Mouse (Mus musculus) MEL (cell line): ENCODE data around the gene Tfap4. TPM values are rescaled to one million over a fixed set of nuclear protein-coding genes. Genes with fewer than 3 reads are reported as not detected.
A peak's percentile ranks its signal among the peaks of the same experiment; 100 is the strongest.

Source experiments
- DNase-seq: peaks from one replicate; pipeline ENCODE4 v3.0.0; 2011; ENCODE audit warnings: low read depth, low spot score
- H3K27ac ChIP-seq: 2 replicates; pipeline ENCODE4 v1.5.1; 2012; ENCODE audit warnings: low read depth, mild to moderate bottlenecking, control low read depth, low read length, moderate library complexity; ENCODE audit not compliant: control insufficient read depth
- H3K27me3 ChIP-seq, 2 experiments: fragments of 150-350 bp in 1 of 2; sonication (generic) in 1 of 2; 2 replicates each; pipeline ENCODE4 v1.6.1; 2012; ENCODE audit warnings: low read length in 2 of 2, mild to moderate bottlenecking in 2 of 2, improper control_type of control experiment in 1 of 2, moderate library complexity in 1 of 2; ENCODE audit not compliant: insufficient read depth in 2 of 2, control insufficient read depth in 1 of 2
- H3K36me3 ChIP-seq, 2 experiments: 2 replicates each; pipeline ENCODE4 v1.6.1; 2012 to 2014; ENCODE audit warnings: low read length in 2 of 2, improper control_type of control experiment in 1 of 2, inconsistent platforms in 1 of 2, mild to moderate bottlenecking in 1 of 2; ENCODE audit not compliant: insufficient read depth in 2 of 2, control insufficient read depth in 1 of 2
- H3K4me1 ChIP-seq, 2 experiments: fragments of 150-350 bp in 1 of 2; sonication (generic) in 1 of 2; 2 replicates each; pipeline ENCODE4 v1.6.1; 2012; ENCODE audit warnings: low read length in 2 of 2, improper control_type of control experiment in 1 of 2, mild to moderate bottlenecking in 1 of 2; ENCODE audit not compliant: insufficient read depth in 2 of 2, control insufficient read depth in 1 of 2
- H3K4me3 ChIP-seq, 2 experiments: fragments of 150-350 bp in 1 of 2; sonication (generic) in 1 of 2; 2 replicates each; pipeline ENCODE4 v1.5.1; 2012; ENCODE audit warnings: low read depth in 2 of 2, low read length in 2 of 2, mild to moderate bottlenecking in 2 of 2, moderate library complexity in 2 of 2, control low read depth in 1 of 2, improper control_type of control experiment in 1 of 2; ENCODE audit not compliant: control insufficient read depth in 1 of 2, insufficient read depth in 1 of 2
- H3K79me2 ChIP-seq: 2 replicates; pipeline ENCODE4 v1.6.1; 2012; ENCODE audit warnings: mild to moderate bottlenecking, low read length, moderate library complexity; ENCODE audit not compliant: control insufficient read depth, poor library complexity, insufficient read depth
- H3K9ac ChIP-seq: 2 replicates; pipeline ENCODE4 v1.6.1; 2012; ENCODE audit warnings: low read depth, mild to moderate bottlenecking, control low read depth, low read length, moderate library complexity; ENCODE audit not compliant: control insufficient read depth, poor library complexity, severe bottlenecking
- H3K9me3 ChIP-seq: fragments of 150-350 bp; sonication (generic); replicated peaks from 2 replicates; pipeline ENCODE4 v1.6.1; 2012; ENCODE audit warnings: mild to moderate bottlenecking, low read length, improper control_type of control experiment, moderate library complexity; ENCODE audit not compliant: insufficient read depth
- CHD1 ChIP-seq: IDR thresholded peaks from 2 replicates; pipeline ENCODE4 v1.6.1; 2012; ENCODE audit warnings: low read depth, mild to moderate bottlenecking, inconsistent platforms, low read length, improper control_type of control experiment
- GABPA ChIP-seq: IDR thresholded peaks from 2 replicates; pipeline ENCODE4 v1.6.1; 2012; ENCODE audit warnings: low read depth, mild to moderate bottlenecking, inconsistent platforms, low read length, improper control_type of control experiment, moderate library complexity
- GATA1 ChIP-seq: IDR thresholded peaks from 2 replicates; pipeline ENCODE4 v1.6.1; 2011; ENCODE audit warnings: low read depth, low read length, improper control_type of control experiment
- MEF2A ChIP-seq: IDR thresholded peaks from 2 replicates; pipeline ENCODE4 v1.6.1; 2014; ENCODE audit warnings: low read depth, mild to moderate bottlenecking, inconsistent platforms, low read length, improper control_type of control experiment; ENCODE audit not compliant: poor library complexity, insufficient replicate concordance, severe bottlenecking; ENCODE audit errors: extremely low read depth
- MXI1 ChIP-seq: IDR thresholded peaks from 2 replicates; pipeline ENCODE4 v1.6.1; 2011; ENCODE audit warnings: mild to moderate bottlenecking, low read depth, low read length, improper control_type of control experiment
- MYC ChIP-seq: IDR thresholded peaks from 2 replicates; pipeline ENCODE4 v1.6.1; 2011; ENCODE audit warnings: low read depth, mild to moderate bottlenecking, low read length, improper control_type of control experiment, moderate library complexity
- NELFE ChIP-seq: IDR thresholded peaks from 2 replicates; pipeline ENCODE4 v1.6.1; 2011; ENCODE audit warnings: low read depth, low read length, improper control_type of control experiment
- SMC3 ChIP-seq: IDR thresholded peaks from 2 replicates; pipeline ENCODE4 v1.6.1; 2011; ENCODE audit warnings: low read depth, low read length, improper control_type of control experiment
- TAL1 ChIP-seq: IDR thresholded peaks from 2 replicates; pipeline ENCODE4 v1.6.1; 2012; ENCODE audit warnings: mild to moderate bottlenecking, inconsistent platforms, low read length, moderate library complexity, mixed read lengths
- USF1 ChIP-seq: IDR thresholded peaks from 2 replicates; pipeline ENCODE4 v1.6.1; 2014; ENCODE audit warnings: low read depth, mild to moderate bottlenecking, inconsistent platforms, low read length, improper control_type of control experiment, moderate library complexity
- ZC3H11A ChIP-seq: IDR thresholded peaks from 2 replicates; pipeline ENCODE4 v1.6.1; 2012; ENCODE audit warnings: low read depth, mild to moderate bottlenecking, inconsistent platforms, low read length, improper control_type of control experiment
- polyA plus RNA-seq, 2 experiments: library from polyadenylated mRNA; stranded (reverse) in 1 of 2; unstranded in 1 of 2; fragments of >175 nt in 1 of 2; fragments of >200 nt in 1 of 2; gene quantifications; 2 replicates each; pipeline versions ENCODE4 v1.2.1 to v1.2.4; 2012; ENCODE audit warnings: low replicate concordance in 2 of 2, low read depth in 1 of 2; ENCODE audit not compliant: insufficient read length in 2 of 2, insufficient read depth in 1 of 2, missing spikeins in 1 of 2
- total RNA-seq: library from RNA; depleted of rRNA; stranded (reverse); fragments of 300-350 nt; gene quantifications from 2 replicates; pipeline ENCODE4 v1.2.3, GENCODE M21; 2012

Gene Tfap4
- total and polyA plus RNA-seq, 3 experiments, result 26.2 to 217 (median 40.3) TPM

DNA sequence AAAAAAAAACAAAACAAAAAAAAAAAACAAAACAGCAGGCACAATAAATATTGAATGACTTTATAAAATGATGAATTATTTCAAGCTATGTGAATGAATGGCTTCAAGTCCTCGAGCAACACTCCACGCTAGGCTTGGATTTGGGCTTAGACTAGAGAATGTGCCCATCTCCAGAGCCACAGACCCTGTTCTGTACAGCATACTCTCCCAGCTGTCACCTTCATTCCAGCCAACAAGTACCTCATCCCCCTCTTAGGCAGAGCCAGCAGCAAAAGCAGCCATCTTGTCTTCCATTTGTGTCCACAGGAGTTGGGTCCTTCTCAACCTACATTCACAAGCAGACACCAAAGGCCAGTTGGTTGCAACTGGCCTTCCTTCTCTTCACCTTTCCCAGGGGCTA lies 39.8 kb downstream of the Tfap4 start:
- TF ChIP-seq ZC3H11A (no peak), TAL1 (no peak), CHD1 (no peak), USF1 (no peak), SMC3 (no peak)
- no peak for DNase-seq
- no peaks in the 10 kb centered on the region for H3K27me3 ChIP-seq
- peaks cover 0 to 18% of the 10 kb centered on the region in 2 experiments; a peak in 2 of 4 replicates for H3K4me1 ChIP-seq
- no peaks in the 10 kb centered on the region for H3K9me3 ChIP-seq
- H3K27ac ChIP-seq, result no peak overlapping the region
- no peak overlapping the region for H3K4me3 ChIP-seq
- H3K36me3 ChIP-seq, result peaks cover 0 to 11% of the 10 kb centered on the region in 2 experiments; a peak in 2 of 4 replicates
- H3K79me2 ChIP-seq, result no peaks in the 10 kb centered on the region
- no peak overlapping the region for H3K9ac ChIP-seq

DNA sequence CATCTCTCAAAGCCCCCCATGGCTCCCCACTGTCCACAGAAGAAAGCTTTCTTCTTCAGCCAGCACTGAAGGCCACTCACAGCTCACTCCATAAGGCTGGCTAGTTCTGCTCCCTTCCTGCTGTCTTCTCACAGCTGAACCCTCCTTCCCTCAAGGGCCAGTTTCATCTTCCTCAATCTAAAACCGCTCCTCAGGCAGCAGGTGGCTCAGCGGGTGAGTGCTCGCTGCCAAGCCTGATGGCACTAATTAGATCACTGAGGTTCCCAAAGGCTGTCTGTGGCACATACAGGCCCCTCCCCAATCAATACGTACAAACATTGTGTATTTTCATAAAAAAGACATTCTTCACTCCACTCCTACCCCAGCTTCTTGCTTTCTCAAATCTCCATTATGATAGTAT lies 40.5 kb downstream of the Tfap4 start:
- Histone ChIP-seq H3K9me3 (no peaks in the 10 kb centered on the region), H3K36me3 (peaks cover 0 to 11% of the 10 kb centered on the region in 2 experiments; a peak in 2 of 4 replicates), H3K9ac (no peak overlapping the region), H3K27ac (no peak overlapping the region), H3K4me3 (no peak overlapping the region), H3K4me1 (peaks cover 0 to 18% of the 10 kb centered on the region in 2 experiments; a peak in 2 of 4 replicates), H3K79me2 (no peaks in the 10 kb centered on the region), H3K27me3 (no peaks in the 10 kb centered on the region)
- TF ChIP-seq SMC3, result no peak
- 0 out of 2 replicates have a peak, but pooled peaks have one; percentile 26 for TF ChIP-seq GATA1
- DNase-seq, result no peak

DNA sequence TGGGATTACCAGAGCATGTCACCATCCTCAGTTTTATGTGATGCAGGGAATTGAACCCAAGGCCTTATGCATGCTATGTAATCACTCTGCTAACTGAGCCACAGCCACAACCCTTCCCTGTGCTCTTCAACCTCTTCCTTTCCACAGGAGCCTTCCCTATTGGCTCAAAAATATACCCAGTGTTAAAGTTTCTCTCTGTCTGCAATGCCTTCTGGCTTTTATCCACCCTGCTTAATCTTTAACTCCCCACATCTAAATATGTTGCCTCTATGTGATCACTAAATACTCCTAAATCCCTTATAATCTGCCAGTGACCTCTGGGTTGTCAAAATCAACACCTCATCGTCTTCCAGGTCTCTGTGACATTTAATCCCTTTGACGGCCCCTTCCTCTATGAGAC lies 41.7 kb downstream of the Tfap4 start:
- Histone ChIP-seq H3K9ac (no peak overlapping the region), H3K79me2 (no peaks in the 10 kb centered on the region), H3K9me3 (no peaks in the 10 kb centered on the region), H3K27ac (no peak overlapping the region), H3K4me3 (no peak overlapping the region), H3K4me1 (peaks cover 0 to 18% of the 10 kb centered on the region in 2 experiments; a peak in 2 of 4 replicates), H3K36me3 (peaks cover 0 to 11% of the 10 kb centered on the region in 2 experiments; a peak in 2 of 4 replicates), H3K27me3 (no peaks in the 10 kb centered on the region)
- no peak for DNase-seq
- no peak for TF ChIP-seq MEF2A

DNA sequence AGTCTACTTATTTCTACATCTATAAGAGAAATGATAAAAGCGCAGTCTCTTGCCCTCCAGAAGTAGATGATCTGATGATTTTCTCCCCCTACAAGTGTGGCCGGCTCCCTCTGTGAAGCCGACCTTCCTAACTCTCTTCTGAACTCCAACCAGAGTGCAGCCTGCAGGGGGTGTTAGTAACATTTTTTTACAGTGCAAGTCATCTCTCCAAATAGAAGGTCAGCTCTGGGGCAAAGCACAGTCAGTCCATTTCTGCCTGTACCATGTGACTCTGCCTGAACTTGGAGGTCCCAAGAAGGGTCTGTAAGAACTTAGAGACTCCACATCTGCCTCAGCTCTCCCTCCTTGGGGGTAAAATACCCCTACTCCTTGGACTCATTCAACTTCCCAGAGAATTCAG lies 45.3 kb downstream of the Tfap4 start:
- Histone ChIP-seq H3K36me3 (peaks cover 0 to 2% of the 10 kb centered on the region in 2 experiments; a peak in 1 of 4 replicates), H3K9me3 (no peaks in the 10 kb centered on the region), H3K79me2 (no peaks in the 10 kb centered on the region), H3K4me3 (no peak overlapping the region), H3K9ac (no peak overlapping the region), H3K27ac (no peak overlapping the region), H3K4me1 (0 out of 4 replicates have a peak, but pooled peaks cover 0 to 2% of the 10 kb centered on the region in 2 experiments), H3K27me3 (no peaks in the 10 kb centered on the region)
- no peak for TF ChIP-seq NELFE
- TF ChIP-seq GABPA, result no peak
- TF ChIP-seq MYC, result no peak
- TF ChIP-seq MXI1, result no peak
- DNase-seq, result no peak
